Mouse (Mus musculus) hindbrain, embryonic 15.5 days (tissue): ENCODE measurements at regions not wholly inside any gene's neighbourhood (a gene's known extent, or its start where the extent isn't known, plus 50 kb on each side); places are given as distances from the start of the nearest gene placed in this dataset.

Source experiments
- ATAC-seq: fragments of 200-750 bp; cut with Nextera tagmentation; 2 replicates; pipeline ENCODE4 v1.8.0; 2017; ENCODE audit warnings: low read depth, moderate number of reproducible peaks, moderate TSS enrichment; ENCODE audit not compliant: low FRiP score
- H3K27ac ChIP-seq: fragments of 300-500 bp; sonication (generic); replicated peaks from 2 replicates; pipeline ENCODE4 v1.5.1; 2015; ENCODE audit warnings: mild to moderate bottlenecking, inconsistent platforms
- H3K27me3 ChIP-seq: fragments of 300-500 bp; sonication (generic); 2 replicates; pipeline ENCODE4 v1.6.1; 2015; ENCODE audit warnings: control low read depth, inconsistent platforms
- H3K36me3 ChIP-seq: fragments of 300-500 bp; sonication (generic); 2 replicates; pipeline ENCODE4 v1.6.1; 2015; ENCODE audit warnings: control low read depth, inconsistent platforms
- H3K4me1 ChIP-seq: fragments of 300-500 bp; sonication (generic); replicated peaks from 2 replicates; pipeline ENCODE4 v1.6.1; 2015; ENCODE audit warnings: control low read depth, inconsistent platforms
- H3K4me2 ChIP-seq: fragments of 300-500 bp; sonication (generic); 2 replicates; pipeline ENCODE4 v1.6.1; 2015; ENCODE audit warnings: moderate library complexity, mild to moderate bottlenecking, inconsistent platforms
- H3K4me3 ChIP-seq: fragments of 300-500 bp; sonication (generic); 2 replicates; pipeline ENCODE4 v1.5.1; 2015; ENCODE audit warnings: mild to moderate bottlenecking, inconsistent platforms
- H3K9ac ChIP-seq: fragments of 300-500 bp; sonication (generic); 2 replicates; pipeline ENCODE4 v1.6.1; 2015; ENCODE audit warnings: inconsistent platforms
- H3K9me3 ChIP-seq: fragments of 300-500 bp; sonication (generic); 2 replicates; pipeline ENCODE4 v1.6.1; 2016; ENCODE audit warnings: control low read depth, inconsistent platforms
- WGBS: fragments of 180-500 bp; shearing (Covaris S2); methylation state at CpG from one replicate; pipeline ENCODE4 v1.1.7; 2015; 5-methylcytosine and 5-hydroxymethylcytosine counted together

DNA sequence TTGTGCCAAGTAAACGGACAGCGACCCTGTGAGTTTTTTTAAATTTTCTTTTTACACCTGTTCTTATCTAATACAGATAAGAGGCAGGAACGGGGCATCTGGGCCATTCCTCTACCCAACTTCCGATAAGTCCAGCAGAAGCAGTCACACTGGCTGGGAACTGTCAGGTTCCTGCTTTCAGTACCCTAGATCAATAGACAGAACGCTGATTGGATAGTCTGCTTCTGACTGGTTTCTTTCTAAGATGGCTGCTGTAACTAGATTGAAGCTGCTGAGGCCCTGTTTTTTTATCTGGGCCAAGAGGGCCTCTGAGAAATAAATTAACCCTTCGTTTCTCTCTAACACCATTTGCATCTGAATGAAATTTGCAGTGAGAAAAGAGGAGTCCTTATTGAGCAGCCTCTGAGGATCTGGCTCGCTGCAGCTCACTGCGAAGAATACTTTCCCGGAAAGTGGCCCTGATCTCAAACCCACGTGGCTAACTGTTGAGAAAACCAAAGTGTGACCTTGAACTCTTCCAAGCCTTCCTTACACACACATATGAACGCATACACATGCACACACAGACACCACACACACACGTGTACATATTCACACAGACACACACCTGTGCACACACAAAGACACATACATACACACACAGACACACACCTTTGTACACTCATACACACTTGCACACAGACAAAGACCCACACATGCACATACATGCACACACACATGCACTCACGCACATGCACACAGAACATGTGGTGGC, 253.8 kb downstream of the Irs2 start:
- no peak overlapping the region for H3K4me3 ChIP-seq
- H3K4me2 ChIP-seq = no peak overlapping the region
- H3K4me1 ChIP-seq = 0 out of 2 replicates have a peak, but pooled peaks cover 8% of the 10 kb centered on the region
- H3K27ac ChIP-seq = no peak overlapping the region
- ATAC-seq = peak; percentile 51; the same call in 1 of the 2 replicates
- H3K27me3 ChIP-seq = no peaks in the 10 kb centered on the region
- H3K9ac ChIP-seq = no peak overlapping the region
- no peaks in the 10 kb centered on the region for H3K36me3 ChIP-seq
- no peaks in the 10 kb centered on the region for H3K9me3 ChIP-seq
- WGBS = 54% methylated on average over 13 of the region's 13 CpGs

DNA sequence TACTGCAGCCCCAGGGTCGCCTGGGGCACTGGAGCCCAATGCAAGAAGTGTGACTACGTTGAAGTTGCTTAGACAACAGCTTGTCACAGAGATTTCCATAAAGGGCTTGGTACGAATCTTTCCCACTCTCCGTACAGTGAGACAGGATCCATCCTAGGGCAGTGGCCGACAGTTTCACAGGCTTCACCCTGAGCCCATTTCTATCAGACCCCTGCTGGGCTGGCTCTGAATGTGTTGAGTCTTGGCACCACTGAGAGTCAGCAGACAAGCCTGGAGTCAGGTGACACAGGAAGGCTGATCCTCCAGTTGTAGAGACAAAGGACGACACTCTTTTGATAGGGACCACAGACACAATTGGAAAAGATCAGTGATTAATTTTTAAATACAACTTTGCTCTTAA, 255.2 kb downstream of the Irs2 start:
- Histone ChIP-seq H3K9me3 (no peaks in the 10 kb centered on the region), H3K9ac (no peak overlapping the region), H3K4me2 (no peak overlapping the region), H3K36me3 (no peaks in the 10 kb centered on the region), H3K4me3 (no peak overlapping the region), H3K4me1 (0 out of 2 replicates have a peak, but pooled peaks cover 8% of the 10 kb centered on the region), H3K27me3 (no peaks in the 10 kb centered on the region), H3K27ac (no peak overlapping the region)
- no peak for ATAC-seq
- 57% methylated on average over 6 of the region's 6 CpGs for WGBS

DNA sequence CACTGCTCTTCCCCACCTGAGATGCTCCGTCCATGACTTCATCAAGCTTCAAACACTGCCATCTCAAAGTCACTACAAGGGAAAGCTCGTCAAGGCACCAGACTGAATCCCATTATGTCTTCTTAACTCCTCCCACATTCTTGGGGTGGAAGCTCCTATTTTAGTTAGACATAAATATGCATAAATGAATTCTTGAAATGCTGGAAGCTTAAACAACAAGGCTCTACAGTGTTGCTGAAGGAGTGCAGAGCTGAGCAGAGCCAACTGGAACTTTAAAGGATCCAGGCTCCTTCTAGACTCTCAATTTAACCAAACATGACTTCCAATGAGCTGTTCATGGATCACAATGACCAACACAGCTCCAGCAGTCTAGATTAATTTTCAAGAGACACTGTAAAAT, 261.1 kb downstream of the Irs2 start:
- no peak overlapping the region for H3K27ac ChIP-seq
- no peak overlapping the region for H3K4me2 ChIP-seq
- no peak overlapping the region for H3K9ac ChIP-seq
- no peaks in the 10 kb centered on the region; the same call in 1 of the 2 replicates for H3K4me1 ChIP-seq
- no peaks in the 10 kb centered on the region for H3K9me3 ChIP-seq
- H3K4me3 ChIP-seq = no peak overlapping the region
- no peaks in the 10 kb centered on the region for H3K36me3 ChIP-seq
- WGBS = 67% methylated on average over 2 of the region's 2 CpGs
- no peak for ATAC-seq
- H3K27me3 ChIP-seq = no peaks in the 10 kb centered on the region

DNA sequence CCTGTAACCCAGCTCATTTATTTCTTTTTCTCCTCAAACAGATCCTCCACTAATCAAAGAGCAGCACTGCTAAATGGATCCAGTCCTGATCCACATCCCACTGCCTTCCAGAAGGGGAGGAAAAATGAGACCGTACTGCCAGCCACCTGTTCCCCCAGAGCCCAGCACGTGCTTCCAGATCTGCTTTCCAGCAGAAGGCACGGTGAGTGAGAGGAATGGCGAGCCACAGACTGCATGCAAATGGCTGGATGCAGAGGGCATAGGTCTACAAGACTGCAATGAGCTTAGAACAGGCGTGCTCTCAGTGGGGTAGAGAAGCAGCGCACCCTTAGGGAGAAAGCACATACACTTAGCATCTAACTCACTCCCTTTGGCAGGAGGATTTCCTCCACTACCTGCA, 265.0 kb downstream of the Irs2 start:
- Histone ChIP-seq H3K9ac (no peak overlapping the region), H3K27me3 (no peaks in the 10 kb centered on the region), H3K4me1 (peaks cover 4% of the 10 kb centered on the region; the same call in 1 of the 2 replicates), H3K4me3 (no peak overlapping the region), H3K4me2 (no peak overlapping the region), H3K9me3 (no peaks in the 10 kb centered on the region), H3K27ac (no peak overlapping the region), H3K36me3 (no peaks in the 10 kb centered on the region)
- WGBS = 58% methylated on average over 6 of the region's 6 CpGs
- no peak for ATAC-seq

DNA sequence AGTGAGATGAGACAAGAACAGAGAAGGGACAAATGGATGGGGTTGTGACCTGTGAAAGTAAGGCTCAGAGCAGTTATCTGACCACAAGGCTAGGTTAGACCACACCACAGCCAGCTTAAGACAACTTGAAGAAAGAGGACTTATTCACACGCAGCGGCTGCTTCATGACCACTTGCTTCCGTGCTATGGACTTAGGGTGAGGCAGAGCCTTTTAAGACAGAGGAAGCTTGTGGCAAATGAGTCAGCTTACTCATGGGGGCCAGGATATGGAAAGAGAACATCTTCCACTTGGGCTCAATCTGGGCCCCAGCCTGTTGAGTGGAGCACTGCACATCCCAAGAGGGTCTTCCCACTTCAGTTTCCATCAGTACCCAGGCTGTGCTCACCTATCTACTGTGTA, 267.4 kb downstream of the Irs2 start:
- WGBS = 91% methylated on average over 3 of the region's 3 CpGs
- H3K27me3 ChIP-seq = no peaks in the 10 kb centered on the region

DNA sequence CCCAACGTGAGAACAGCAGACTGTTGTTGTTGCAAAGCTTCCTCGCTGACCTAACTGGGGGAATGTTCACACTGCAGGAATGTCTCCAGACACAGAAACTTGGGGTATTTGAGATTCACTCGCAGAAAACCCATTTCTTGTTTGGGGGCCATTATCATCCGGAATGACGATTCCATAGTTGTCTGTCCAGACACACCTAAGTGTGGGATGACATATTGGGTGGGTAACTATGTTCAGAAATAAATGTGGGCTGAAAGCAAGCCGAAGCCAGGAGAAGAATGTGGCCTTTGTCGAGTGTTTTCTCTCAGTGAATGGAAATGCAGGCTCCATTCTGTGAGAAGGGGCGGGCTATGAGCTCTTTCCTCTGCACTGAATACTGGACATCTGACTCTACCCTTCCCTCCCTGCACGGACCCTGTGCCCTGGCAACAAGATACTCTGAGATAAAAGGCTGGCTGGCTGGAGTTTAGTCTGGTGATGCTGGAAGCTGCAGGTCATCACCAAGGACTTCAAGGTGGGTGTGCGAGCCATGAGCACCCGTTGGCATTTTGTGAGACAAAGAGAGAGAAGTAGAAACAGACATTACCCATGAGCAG, 269.7 kb downstream of the Irs2 start:
- Histone ChIP-seq H3K4me2 (no peak overlapping the region), H3K36me3 (no peaks in the 10 kb centered on the region), H3K27me3 (no peaks in the 10 kb centered on the region), H3K9ac (no peak overlapping the region), H3K4me3 (no peak overlapping the region), H3K4me1 (0 out of 2 replicates have a peak, but pooled peaks cover 4% of the 10 kb centered on the region), H3K27ac (peak overlapping the region; percentile 12; the same call in 1 of the 2 replicates), H3K9me3 (no peaks in the 10 kb centered on the region)
- 31% methylated on average over 11 of the region's 11 CpGs for WGBS
- peak; percentile 60; the same call in 1 of the 2 replicates for ATAC-seq

More for the DNA sequence above, 267.4 kb downstream of the Irs2 start:
- H3K9ac ChIP-seq = no peak overlapping the region
- no peaks in the 10 kb centered on the region for H3K36me3 ChIP-seq
- 0 out of 2 replicates have a peak, but pooled peaks cover 4% of the 10 kb centered on the region for H3K4me1 ChIP-seq
- no peak for ATAC-seq
- no peaks in the 10 kb centered on the region for H3K9me3 ChIP-seq
- H3K4me2 ChIP-seq = no peak overlapping the region
- H3K4me3 ChIP-seq = no peak overlapping the region
- no peak overlapping the region for H3K27ac ChIP-seq

DNA sequence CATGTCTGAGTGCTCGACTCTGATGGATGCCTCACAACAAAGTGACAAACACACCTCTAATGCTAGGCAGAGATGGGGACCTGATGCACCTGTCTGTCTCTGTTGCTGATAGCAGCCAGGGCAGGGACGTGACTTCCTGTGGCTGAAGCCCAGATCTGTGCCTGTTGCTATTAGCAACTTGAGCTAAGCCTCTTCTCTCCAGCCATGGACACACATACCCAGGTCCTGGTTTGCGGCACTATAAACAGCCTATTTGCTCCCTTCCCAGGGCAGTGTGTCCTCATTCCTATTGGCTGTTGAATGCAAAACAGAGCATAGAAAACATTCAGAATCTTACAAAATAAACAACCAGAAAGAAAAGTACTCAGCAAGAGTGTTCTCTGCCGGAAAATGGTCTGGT, 273.5 kb downstream of the Irs2 start:
- H3K9ac ChIP-seq = no peak overlapping the region
- no peak overlapping the region for H3K4me2 ChIP-seq
- no peak overlapping the region for H3K4me3 ChIP-seq
- no peak overlapping the region for H3K27ac ChIP-seq
- WGBS = 54% methylated on average over 4 of the region's 4 CpGs
- no peaks in the 10 kb centered on the region for H3K27me3 ChIP-seq
- ATAC-seq = no peak
- H3K4me1 ChIP-seq = 0 out of 2 replicates have a peak, but pooled peaks cover 4% of the 10 kb centered on the region
- no peaks in the 10 kb centered on the region for H3K9me3 ChIP-seq
- H3K36me3 ChIP-seq = no peaks in the 10 kb centered on the region

DNA sequence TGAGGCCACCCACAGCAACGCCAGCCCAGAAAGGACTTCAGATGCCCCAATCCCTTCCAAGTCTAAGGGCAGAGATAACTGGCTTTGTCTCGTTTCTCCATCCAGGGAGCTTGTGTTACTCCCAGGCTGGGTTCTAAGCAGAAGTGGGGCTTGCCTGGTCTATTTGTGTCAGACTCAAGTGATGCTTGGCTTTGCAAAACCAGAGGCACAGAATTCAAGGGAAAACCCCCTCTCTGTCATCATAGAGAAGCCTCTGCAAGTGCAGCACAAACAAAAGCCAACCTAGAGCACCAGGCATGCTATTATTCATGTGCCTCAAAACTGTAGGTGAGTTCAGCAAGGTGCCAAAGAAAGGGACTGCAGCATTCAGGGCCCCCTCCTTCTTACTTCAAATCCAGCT, 284.9 kb downstream of the Irs2 start:
- no peak overlapping the region for H3K4me3 ChIP-seq
- H3K4me2 ChIP-seq = no peak overlapping the region
- no peak overlapping the region for H3K27ac ChIP-seq
- no peak for ATAC-seq
- 69% methylated on average over 2 of the region's 2 CpGs for WGBS
- no peaks in the 10 kb centered on the region for H3K9me3 ChIP-seq
- no peaks in the 10 kb centered on the region for H3K27me3 ChIP-seq
- no peak overlapping the region for H3K9ac ChIP-seq
- no peaks in the 10 kb centered on the region for H3K36me3 ChIP-seq
- H3K4me1 ChIP-seq = no peaks in the 10 kb centered on the region

DNA sequence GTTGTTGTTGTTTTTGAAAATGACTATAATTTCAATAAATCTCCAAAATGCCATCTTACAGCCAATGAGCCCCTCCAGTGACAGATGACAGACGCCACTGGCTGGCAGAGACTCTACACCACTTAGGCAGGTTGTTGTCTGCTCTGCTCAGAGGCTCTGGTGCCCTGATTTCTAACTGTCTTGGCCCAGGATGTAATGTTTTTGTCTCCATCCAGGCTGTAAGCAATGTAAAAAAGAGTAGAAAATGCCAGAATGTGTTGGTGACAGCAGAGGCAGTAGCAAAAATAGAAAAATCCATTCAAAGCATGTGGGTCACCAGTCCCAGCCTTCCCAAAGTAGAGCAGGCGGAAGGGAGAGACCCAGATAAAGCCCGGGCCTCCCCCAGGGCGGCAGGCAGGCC, 285.5 kb downstream of the Irs2 start:
- Histone ChIP-seq H3K9me3 (no peaks in the 10 kb centered on the region), H3K4me2 (no peak overlapping the region), H3K27me3 (no peaks in the 10 kb centered on the region), H3K9ac (no peak overlapping the region), H3K36me3 (no peaks in the 10 kb centered on the region), H3K27ac (no peak overlapping the region), H3K4me3 (no peak overlapping the region), H3K4me1 (no peaks in the 10 kb centered on the region)
- ATAC-seq = no peak
- WGBS = 75% methylated on average over 4 of the region's 4 CpGs

DNA sequence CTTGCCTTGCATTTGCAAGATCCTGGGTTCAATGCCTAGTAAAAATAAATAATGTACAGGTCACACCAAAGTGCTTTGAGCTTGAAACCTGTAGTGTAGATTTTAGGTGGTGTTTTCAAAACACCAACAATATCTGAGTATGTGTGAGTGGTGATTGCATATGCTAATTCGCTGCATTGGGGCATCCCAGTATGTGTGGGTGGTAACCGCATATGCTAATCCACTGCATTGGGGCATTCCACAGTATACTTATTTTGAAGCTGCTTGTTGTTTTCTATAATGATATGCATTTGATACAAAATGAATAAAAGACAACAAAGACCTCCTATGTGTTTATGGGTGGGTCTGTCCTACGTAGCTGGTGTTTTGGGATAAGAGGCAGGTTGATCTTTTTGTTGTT, 285.9 kb downstream of the Irs2 start:
- Histone ChIP-seq H3K9ac (no peak overlapping the region), H3K4me3 (no peak overlapping the region), H3K36me3 (no peaks in the 10 kb centered on the region), H3K4me1 (no peaks in the 10 kb centered on the region), H3K27ac (no peak overlapping the region), H3K9me3 (no peaks in the 10 kb centered on the region), H3K4me2 (no peak overlapping the region), H3K27me3 (no peaks in the 10 kb centered on the region)
- WGBS = 90% methylated on average over 3 of the region's 3 CpGs
- ATAC-seq = no peak

DNA sequence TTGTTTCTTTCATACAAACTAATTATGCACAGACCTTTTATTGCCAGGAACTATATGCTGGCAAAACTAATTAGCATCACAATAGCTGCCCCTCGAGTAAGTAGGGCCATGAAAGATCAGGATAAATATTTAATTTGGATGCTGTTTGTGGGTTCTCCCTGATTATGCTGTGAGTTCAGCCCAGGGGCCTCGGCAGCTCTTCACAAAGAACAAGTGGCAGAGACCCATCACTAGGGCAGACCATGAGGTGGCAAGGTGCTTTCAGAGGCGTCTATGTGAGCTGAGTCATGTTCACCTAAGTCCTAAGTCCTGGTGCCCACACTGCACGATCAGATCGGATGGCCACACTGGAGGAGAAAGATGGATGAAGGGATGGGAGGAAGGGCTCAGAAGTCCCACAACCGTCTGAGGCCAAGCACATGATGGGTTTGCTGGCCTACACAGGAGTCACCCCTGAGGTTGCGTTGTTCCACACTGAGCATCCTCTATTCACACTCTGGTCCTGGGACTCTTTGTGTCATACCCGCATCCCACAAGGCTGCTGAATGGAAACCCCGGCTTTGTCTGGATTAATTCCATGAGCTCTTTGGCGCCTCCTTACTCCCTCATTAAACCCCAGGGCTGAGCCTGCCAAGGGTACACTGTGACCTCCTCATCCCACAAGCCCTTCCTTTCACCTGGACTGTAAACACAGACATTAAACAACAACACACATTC, 287.0 kb downstream of the Irs2 start:
- Histone ChIP-seq H3K4me3 (no peak overlapping the region), H3K4me1 (no peaks in the 10 kb centered on the region), H3K27me3 (no peaks in the 10 kb centered on the region), H3K9ac (no peak overlapping the region), H3K9me3 (no peaks in the 10 kb centered on the region), H3K4me2 (no peak overlapping the region), H3K36me3 (no peaks in the 10 kb centered on the region), H3K27ac (no peak overlapping the region)
- WGBS = 47% methylated on average over 10 of the region's 10 CpGs
- ATAC-seq = no peak

DNA sequence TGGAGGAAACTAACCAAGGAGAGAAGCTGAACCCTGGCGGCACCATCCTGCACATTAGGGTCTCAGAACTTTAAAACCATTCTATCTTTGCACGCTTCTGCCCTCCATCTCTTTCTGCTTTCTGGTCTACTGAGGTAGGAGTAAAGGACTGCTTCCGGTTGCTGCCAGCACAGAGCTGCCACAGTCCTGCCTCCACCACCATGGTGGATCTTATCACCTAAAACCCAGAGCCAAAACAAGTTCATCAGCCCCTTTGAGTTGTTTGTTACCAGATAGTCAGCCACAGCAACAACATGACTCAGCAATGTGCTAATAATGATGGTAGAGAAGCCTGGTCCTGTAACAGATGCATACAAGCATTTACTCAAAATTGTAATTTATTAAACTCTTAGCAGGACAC, 287.9 kb downstream of the Irs2 start:
- WGBS = 96% methylated on average over 3 of the region's 3 CpGs

More for the DNA sequence above, 287.9 kb downstream of the Irs2 start:
- no peak overlapping the region for H3K9ac ChIP-seq
- no peaks in the 10 kb centered on the region for H3K4me1 ChIP-seq
- no peak overlapping the region for H3K27ac ChIP-seq
- no peak overlapping the region for H3K4me3 ChIP-seq
- H3K9me3 ChIP-seq = no peaks in the 10 kb centered on the region
- no peaks in the 10 kb centered on the region for H3K36me3 ChIP-seq
- no peak for ATAC-seq
- no peak overlapping the region for H3K4me2 ChIP-seq
- no peaks in the 10 kb centered on the region for H3K27me3 ChIP-seq
